Mouse (Mus musculus) CD4-positive helper T cell, adult 2 months (primary cell): ENCODE results near the gene Cc2d1a.

Source experiments
- DNase-seq: peaks from one replicate; pipeline ENCODE4 v3.0.0-alpha.2; 2012; ENCODE audit warnings: low read depth, missing footprints, low spot score

Cc2d1a gene

DNA sequence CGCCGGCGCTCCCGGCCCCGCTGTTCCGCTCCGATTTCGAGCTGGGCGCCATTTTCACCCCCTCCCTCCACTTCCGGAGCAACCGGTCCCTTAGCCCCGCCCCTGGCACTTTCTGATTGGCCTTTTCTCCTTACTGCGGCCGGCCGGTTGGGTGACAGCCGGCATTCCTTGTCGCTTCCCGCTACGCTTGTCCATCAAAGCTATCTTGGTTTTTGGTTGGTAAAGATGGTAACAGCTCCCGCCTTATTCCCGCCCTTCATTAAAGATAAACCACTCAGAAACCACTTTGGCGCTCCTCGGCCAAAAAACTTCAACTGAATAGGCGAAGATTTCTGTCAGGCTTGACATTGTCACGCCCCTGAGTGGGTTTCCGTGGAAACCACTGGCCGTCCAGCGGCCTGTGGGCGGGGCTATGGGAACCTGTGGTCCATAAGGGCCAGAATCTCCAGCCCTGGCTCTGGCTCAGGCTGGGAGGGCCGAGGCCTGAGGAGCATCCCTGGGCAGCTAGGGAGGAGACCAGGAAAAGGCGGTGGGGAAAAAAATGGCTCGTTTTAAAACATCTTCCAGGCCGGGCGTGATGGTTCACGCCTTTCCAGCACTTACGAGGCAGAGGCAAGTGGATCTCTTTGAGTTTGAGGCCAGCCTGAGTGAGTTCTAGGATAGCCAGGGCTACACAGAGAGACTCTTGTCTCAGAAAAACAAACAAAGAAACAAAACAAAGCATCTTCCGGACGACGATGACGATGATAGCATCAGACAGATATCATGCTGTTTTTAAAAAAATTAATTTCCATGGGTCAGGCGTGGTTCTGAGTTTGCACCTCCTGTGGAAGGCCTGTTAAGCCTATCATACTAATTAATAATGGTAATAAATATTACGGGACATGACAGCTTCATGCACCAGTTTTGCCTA, 42.8 kb downstream of the Cc2d1a start, which contains the start of gene Dcaf15:
TSS of gene Dcaf15 (minus strand) at position 72 of the 913 bp plus-strand sequence.
- peak; percentile 99 for DNase-seq

DNA sequence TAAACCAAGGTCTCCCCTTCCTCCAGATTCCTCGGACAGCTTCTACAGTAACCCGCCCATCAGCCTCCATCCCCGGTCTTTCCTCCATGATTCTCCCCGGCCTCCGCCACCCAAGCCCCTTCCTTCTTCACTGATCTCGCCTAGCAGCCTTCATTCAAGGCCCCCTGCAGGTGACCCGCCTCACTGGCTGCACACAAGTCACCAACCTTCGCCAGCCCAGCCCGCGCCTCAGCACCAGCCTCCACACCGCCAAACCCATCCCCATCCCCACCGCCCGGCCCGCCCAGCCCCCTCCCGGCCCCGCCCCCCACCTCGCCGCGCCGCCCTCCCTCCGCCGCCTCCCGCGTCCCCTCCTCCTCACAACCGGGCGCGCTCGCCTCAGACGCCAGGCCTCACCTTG, 43.5 kb downstream of the Cc2d1a start:
- DNase-seq, result peak; percentile 87

DNA sequence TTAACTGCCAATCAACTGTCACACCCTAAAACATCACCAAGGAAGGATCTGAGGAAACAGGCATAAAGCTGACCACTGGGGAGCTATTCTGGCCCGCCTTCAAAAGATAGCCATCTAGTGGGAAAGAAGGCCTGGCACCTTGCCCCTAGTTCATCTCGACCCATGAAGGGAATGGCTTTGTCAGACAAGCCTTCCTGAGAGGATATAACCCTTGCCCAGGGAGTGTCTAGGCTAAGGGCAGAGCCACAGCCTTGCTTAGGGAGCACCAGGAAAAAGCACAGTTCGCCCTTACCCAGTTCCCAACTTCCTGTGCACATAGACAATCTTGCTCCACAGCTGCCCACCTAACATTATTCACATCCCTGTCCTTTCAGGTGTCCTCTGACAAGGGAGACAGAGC, 44.1 kb downstream of the Cc2d1a start:
- no peak for DNase-seq

DNA sequence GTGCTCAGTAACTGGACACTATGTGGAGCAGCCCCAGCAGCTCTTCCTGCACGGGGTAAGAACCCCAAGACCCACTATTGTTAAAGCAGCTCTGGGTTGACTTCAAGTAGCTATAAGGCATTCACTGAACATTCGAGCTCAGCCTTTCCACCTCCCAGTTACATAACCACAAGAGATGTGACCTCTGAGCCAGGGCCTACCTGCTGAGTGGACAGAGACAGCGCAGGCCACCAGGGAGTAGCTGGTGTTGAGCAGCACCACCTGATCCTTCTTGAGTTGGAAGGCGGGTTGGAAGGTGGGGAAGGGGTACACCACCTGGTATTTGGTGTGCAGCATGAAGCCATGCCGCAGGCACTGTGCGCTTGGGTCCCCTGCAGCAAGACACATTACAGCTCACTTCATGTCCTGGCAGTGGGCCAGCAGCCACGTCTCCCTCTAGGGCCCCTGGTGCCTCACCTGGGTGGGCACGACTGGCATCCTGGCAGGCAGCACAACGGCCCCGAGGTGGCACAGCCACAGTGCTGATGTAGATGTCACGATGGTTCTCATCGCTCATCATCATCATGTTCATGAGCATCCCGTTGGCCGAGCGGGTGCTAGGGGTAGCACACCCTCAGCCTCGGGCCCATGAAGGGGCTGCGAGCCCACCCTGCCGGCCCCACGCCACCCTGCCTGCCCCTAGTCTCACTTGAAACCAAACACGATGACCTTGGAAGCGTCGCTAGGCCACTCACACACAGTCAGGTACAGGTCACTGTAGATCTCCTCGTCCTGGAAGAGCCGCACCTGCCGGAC, 46.1 kb downstream of the Cc2d1a start:
- DNase-seq, result no peak

DNA sequence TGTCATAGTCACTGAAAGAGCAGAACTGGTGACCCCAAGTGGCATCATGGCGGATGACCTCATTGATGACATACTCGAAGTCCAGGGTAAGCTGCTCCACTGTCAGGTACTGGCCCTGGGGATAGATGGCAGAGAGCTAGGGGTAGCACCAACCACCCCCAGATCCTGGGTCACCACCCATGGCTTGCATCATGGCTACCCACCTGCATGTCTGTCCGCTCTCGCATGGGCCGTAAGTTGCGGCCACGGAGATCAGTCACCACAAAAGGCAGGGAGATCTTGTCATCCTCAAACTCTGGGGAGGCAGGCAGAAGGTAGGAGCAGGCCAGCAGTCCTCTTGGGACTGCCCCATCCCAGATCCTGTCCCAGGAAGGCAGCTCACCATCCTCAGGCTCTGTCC, 49.4 kb downstream of the Cc2d1a start:
- no peak for DNase-seq

DNA sequence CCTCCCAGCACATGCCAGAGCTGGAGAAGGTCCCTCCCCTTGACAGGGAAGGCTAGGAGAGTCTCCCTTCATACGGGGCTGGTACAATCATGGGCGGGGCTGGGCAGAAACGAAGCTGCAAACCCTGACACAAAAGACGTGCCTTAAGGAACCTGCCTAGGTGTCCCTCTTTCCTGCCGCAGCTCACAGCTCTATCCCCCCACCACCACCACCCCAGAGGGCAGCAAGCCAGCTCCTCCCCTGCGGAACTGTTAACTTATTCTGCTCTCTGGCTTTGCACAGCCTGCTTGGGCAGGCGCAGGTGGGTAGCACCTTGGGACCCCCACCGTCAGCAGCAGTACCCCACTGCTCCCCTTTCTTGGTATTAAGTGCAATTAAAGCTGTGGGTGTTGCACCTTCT, 51.7 kb downstream of the Cc2d1a start:
- DNase-seq, result no peak

DNA sequence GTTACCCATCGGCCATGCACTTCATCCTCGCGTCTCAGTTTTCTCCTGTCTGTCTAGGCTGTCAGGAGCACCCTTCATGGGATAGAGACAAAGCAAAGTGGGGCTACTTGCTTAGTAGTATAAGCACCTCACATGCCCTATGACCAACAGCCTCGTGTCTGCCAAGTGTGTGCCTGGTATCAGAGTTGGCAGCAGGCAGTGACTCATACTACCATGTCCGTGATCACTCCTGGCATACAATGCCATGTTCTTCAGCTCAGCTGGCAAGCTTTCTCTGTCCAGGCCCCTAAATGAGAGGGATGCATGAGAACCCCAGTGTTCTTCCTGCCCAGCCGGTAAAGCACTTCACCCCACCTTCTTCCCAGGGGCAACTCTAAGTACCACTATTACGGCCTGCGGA, 57.2 kb downstream of the Cc2d1a start:
- DNase-seq, result no peak

DNA sequence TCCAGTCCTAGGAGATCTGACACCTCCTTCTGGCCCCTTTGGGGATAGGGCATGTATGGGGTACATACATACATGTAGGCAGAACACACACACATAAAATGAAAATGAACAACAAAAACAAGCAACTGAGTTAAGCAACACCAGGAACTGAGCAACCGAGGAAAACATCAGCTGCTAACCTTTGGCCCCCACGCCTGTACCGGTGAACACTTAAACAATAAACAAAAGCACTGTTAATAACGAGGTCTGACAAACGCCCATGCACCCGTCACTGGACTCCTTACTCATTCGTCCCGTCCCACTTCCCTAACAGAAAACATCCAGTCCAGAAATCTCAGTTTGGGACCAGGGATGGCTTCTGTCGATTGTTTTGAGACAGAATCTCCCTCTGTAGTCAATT, 58.5 kb downstream of the Cc2d1a start:
- no peak for DNase-seq

DNA sequence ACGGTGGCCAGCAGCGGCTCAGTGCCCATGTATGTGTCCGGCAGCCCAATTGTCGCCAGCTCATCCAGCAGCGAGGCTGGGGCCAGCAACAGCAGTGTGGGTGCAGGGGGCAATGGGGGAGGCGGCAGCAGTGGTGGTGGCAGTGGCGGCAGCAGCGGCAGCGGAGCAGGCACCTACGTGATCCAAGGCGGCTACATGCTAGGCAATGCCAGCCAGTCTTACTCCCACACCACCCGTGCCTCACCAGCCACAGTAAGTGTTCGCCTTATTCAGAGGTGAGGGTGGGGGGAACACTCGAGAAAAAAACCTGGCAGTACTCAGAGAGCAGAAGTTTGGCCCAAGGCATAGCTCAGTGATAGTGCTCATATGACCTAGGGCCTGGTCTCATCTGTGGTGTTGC, 59.9 kb downstream of the Cc2d1a start:
- no peak for DNase-seq

DNA sequence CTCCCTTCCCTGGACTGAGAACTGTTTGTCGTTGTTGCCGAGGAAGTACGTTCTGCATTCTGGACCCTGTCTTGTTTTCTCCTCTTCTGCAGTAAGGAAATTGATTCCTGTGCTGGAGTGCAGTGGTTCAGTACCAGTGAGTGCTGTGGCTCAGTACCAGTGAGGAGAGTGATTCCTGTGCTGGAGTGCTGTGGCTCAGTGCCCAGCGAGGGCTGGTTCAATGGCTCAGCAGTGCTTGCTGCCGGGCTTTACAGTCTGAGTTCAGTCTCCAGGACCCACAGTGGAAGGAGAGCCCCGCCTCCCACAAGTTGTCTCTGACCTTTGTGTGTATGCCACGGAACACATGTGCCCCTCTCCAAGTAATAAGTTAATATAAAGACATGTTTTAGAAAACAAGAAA, 60.6 kb downstream of the Cc2d1a start:
- DNase-seq, result no peak

DNA sequence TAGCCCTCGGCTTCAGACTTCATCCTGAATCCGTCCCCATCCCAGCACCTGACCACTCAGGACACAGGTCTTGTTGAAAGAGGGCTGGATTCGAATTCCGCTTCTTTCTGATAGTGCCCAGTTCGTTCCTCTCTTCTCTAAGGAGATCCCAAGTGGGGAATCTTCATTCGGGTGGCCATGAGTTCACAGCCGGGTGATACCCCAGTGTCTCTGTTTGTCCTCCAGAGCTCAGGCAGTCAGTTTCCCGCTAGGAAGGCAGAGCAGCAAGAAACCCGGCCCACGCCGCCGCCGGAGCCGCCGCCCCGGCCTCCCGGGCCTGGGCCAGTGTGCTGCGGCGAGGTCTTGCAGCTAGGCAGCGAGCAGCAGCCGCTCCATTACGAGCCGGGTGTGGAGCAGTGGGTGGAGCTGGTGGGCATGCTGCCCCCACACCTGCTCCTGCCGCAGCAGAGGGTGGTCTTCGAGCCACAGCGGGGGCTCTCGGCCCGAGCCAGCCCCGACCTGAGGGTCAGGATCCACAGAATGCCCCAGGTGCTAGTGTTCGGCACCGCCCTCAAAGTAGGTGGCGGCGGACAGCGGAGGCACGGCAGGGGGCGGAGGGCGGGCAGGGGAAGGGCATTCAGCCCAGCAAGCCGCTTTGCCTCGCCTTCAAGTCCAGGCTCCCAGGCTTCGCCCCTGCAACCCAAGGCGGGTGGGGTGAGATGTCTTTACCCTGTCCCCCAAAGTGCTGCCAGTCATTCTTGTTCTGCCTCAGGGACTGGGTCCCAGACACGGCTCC, 63.2 kb downstream of the Cc2d1a start:
- DNase-seq, result no peak

DNA sequence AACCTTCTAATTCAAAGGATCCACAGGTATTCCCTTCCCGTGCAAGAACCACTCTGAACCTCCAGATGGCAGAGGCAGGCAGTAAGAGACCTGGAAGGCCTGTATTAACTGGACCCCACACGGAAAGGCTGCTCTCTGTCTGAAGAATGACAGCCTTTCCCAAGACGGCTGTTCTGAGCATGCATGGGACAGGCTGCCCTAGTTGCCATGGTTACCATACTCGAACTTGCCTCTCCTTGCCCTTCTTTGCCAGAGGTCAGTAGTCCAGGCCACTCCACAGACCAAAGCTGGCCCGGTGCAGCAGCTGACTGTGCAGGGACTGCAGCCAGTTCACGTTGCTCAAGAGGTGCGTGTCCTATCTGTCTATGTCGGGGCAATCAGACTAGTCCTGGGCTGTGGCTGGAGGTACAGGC, 63.9 kb downstream of the Cc2d1a start:
- no peak for DNase-seq
